Mouse (Mus musculus): ENCODE results near the gene Epb41. TPM values are rescaled to one million over a fixed set of nuclear protein-coding genes. Genes with fewer than 3 reads are reported as not detected.

Gene Epb41
- polyA plus RNA-seq, 3 experiments from 2014 or later: 28.0 to 33.5 (median 31.8) TPM

DNA sequence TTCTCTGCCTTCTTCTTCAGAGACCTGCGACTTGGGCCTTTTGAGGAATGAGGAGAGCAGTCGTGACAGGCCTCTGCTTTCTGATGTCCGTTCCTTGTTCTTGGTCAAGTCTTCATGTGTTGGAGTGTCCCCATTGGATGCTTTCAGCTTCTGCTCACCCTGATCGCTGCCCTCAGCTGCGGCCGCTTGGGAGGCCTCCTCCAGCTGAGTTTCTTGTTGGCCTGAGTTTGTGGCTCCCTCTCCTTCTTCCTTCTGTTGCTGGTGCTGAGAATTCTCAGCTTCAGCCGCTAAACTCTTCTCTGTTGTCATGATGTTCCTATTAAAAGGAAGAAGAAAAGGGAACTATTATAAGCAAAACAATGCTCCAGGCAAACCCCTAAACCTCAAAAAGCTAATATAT lies 68.0 kb downstream of the Epb41 start:
- no peak for ATAC-seq

- ATAC-seq: no peak
Observed at GRCm38 (mm10) chr4:131998641-131999040, 76.5 kb downstream of the Epb41 start.

- ATAC-seq: no peak
Observed at GRCm38 (mm10) chr4:131997476-131997875, 77.6 kb downstream of the Epb41 start.

- ATAC-seq: no peak
Observed at GRCm38 (mm10) chr4:131996985-131997384, 78.1 kb downstream of the Epb41 start.

DNA sequence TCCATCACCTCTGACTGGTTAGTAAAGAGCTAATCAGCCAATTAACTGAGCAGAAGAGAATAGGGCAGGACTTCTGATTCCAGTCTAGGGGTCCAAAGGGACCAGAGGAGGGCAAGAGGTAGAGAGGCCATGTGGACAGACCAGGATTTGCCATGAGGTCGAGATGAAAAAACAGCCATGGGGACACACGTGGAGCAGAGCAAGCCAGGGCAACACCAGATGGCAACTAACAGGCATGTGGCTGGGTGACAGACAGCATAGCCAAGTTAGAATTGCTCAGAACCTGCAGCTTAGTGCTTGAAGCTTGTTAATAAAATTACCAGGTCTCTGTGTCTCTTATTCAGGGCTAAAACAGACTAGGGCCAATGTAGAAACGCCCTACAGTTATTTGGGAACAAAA lies 81.3 kb downstream of the Epb41 start:
- ATAC-seq: no peak

DNA sequence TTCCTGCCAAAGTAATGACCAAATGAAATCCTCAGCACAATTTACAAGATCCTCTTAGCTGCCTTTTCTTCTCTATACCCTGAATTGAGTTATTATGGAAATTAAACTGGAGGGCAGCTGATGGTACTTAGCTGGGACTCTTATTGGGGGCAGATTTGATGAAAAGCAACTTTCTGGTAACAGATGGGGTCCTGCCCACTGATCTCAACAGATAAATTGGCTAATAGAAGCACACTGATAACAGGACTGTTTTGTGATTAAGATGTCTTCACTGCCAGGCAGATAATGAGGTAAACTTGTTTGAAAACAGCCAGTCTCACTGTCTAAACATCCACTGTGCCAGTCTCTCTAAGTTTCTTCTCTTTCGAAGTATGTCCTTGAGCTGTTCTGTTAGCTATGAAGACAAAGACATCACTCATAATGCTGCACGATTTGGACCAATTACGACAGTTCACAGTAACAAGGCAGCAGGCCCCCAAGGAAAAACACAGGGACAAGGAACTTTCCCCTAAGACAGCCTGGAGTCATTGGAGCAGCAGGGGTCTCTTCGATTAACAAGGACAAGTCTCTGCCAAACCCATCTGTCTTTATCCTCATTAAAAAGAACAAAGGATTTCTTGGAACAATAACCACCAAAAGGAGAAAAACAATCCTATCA lies 92.1 kb downstream of the Epb41 start:
- ATAC-seq: no peak

DNA sequence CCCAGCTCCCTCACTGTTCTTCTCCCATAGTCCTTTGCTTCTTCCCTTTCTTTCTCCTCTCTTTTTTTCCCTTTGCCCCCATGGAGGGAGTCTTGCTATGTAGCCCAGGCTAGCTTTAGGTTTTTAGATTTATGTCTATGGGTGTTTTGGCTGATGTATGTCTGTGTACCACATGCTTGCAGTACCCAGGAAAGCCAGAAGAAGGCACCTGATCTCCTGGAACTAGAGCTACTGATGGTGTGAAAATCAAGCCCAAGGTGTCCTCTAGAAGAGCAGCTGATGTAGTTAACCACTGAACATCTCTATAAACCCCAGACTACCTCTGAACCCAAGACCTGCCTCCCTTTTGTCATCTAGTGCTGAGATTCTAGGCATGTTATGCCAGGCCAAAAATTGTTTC lies 93.4 kb downstream of the Epb41 start:
- ATAC-seq: no peak

- ATAC-seq: peak; percentile 68
Observed at GRCm38 (mm10) chr4:131977201-131977600, 97.9 kb downstream of the Epb41 start.

DNA sequence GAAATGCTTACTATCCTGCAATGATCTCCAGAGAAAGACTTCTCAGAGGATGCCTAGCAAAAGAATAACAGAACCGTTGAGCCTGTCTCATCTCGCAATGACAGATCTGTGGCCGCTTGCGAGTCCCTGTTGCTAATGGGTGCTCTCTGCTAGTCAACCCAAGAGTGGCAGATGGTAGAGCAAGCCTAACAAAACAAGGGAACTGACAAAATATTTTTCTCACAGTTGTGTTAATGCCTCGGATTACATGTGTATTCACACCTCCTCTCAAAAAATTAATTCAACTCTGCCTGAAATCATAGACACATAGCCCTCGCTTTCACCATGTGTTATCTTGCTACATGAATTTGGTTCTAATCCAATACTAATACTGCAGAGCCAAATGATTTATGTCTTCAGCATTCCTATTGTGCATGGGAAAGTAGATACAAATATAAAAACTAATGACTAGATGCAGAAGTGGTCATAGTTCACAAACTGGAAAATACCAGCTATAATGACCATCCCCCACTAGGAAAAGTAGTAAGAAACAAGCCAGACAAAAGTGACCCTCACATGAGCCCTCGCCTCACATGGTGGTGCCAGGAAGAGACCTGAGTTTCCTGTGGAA lies 104.8 kb downstream of the Epb41 start:
- no peak for ATAC-seq

DNA sequence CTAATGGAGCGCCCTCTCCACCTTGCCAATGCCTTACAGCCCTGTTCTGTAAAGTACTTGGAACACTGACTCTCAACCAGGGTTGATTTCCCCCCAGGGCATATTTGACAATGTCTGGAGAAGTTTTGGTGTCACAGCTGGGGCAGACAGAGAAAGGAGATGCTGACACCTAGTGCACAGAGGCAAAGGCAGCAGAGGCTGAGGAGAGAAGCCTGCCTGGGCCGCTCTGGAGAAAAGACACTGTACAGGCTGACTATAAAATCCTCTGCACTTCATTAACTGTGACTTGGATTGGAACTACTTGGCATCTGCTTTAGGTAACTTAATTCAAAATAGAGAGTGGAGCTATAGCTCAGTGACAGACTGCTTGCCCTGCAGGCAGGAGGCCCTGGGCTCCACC lies 106.2 kb downstream of the Epb41 start:
- ATAC-seq: no peak

DNA sequence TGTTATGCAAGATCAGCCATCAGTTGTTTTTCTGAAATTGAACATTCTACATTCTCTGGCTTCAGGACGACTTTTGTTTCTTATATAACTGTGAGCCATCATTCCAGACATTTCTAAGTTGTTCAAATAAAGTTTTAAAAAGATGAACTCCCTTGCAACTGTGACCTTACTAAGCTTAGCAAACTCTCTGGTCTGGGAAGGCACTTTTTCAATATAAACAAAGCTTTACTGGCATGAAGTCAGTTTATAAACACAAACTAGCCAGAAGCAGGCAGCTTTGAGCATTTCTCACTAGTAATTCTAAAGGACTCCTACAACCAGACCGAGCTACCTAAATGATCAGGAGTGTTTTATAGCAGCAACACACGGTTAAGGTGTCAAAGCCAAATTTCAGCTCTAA lies 118.0 kb downstream of the Epb41 start:
- ATAC-seq: no peak

DNA sequence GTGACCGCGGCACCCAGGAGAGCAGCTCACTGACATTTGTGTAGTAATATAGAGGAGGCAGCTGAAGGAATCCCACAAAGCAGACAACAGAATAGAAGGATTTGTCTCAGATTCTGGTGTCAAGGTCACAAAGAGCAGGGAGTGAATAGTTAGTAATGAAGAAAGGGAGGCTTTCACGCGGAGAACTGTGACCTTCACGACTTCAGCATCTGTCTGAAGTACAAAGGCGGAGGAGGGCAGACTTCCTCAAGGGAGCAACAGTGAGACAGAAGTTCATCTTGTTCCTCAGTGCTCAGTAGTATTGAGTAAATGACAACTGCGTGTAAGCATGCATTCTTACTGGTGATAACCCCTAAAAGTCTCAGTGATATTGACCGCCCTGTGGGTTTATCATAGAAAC lies 124.5 kb downstream of the Epb41 start:
- ATAC-seq: no peak

DNA sequence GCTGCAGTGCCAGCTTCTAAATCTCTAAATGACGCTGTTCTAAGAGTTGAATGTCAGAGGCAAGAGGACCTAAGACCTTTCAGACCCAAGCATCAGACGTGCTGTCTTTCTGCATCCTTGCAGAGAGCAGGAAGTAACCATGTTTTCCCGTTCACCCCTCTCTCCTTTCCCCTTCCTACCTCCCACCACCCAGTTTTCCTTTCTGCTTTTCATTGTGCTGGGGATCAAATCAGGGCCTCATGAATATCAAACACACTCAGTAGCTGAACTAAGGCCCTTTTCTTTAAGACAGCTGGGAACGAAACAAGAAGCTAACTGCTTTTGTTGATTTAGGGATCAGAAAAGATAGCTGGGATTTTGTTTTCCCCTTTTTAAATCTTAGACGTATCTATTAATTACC lies 125.2 kb downstream of the Epb41 start:
- no peak for ATAC-seq

DNA sequence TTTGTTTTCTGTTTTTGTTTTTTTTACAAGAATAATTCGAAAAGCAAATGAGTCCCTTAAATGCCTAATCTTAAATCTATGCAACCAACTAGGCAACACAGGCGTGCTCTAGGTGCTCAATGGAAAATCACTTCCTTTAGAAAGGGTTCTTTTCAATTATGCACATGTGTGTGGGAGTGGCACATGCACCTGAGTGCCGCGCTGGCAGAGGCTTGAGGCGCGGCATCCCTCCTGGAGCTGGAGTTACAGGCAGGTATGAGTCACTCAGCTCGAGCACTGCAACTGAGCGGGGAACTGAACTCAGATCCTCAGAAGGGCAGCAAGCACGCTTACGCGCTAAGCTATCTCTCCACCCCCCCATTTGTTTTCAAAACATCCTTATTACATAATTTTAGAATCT lies 127.3 kb downstream of the Epb41 start:
- ATAC-seq: no peak

DNA sequence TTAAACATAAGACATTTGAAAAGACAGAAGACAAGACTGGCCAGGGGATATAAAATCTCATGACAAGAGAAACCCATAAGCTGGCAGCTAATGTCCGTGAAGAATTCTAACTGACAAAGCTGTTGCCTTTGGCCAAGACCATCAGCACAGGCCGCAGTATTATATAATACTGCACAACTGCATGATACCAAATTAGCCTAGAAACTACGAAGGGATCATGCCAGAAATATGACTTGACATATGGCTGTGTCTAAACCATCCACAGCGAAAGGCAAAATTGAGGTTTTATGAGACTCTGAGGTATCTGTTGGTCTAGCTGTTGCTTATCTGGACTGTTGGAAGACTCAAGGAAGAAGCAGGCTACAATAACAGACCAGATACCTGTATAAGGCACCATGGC lies 134.3 kb downstream of the Epb41 start:
- ATAC-seq: no peak

- no peak for ATAC-seq
Observed at GRCm38 (mm10) chr4:131939459-131939858, 135.7 kb downstream of the Epb41 start.

GRCm38 (mm10) chr4:131929146-131929545 lies 146.0 kb downstream of the Epb41 start:
- ATAC-seq: no peak

DNA sequence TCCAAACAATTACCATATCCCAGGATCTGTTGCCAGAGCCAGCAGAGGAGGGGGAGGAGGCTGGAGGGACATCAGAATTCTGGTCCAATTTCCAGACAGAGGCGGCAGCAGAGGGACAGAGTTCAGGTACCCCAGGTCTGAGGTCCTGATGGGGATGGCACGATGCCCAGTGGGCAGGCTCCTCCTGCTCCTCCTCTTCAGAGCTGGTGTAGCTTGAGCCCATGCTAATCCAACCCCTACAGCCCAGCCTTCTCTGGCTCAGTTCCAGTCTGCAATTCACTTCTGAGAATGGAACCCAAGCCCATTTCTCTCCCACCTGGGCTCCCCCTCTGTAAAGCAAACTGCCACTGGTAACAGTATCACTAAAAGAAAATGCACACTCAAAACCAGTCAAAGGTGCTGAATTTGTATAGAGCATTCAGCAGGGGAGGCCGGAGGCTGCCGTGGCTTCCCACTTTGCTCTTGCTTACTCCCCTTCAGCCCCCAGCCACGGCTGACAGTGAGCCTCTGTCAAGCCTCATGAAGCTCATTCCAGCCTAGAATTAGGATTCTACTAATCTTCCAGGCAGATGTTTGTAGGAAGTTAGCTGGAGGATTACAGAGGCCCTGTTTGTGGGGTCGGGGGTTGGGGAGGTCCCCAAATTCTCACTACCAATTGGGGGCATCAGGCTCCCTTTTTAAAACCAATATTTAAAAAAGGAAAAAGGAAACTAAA lies 150.9 kb downstream of the Epb41 start:
- ATAC-seq: no peak

DNA sequence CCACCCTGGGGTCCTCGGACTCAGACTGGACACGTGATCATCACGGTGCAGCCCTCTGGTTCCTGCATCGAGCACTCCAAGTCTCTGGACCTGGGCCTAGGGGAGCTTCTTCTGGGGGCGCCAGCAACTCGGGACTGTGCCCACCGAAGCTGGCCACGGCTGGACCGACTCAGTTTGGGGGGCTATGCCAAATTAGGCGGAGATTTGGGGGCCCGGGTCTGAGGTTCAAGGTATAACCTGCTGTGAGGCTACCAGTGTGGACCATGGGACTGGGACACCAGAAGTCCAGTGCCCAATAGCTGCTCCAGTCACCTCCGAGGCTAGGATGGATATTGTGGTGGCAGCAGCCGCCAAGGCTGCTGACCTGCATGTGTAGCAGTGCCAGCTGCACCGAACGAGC lies 152.7 kb downstream of the Epb41 start:
- no peak for ATAC-seq

DNA sequence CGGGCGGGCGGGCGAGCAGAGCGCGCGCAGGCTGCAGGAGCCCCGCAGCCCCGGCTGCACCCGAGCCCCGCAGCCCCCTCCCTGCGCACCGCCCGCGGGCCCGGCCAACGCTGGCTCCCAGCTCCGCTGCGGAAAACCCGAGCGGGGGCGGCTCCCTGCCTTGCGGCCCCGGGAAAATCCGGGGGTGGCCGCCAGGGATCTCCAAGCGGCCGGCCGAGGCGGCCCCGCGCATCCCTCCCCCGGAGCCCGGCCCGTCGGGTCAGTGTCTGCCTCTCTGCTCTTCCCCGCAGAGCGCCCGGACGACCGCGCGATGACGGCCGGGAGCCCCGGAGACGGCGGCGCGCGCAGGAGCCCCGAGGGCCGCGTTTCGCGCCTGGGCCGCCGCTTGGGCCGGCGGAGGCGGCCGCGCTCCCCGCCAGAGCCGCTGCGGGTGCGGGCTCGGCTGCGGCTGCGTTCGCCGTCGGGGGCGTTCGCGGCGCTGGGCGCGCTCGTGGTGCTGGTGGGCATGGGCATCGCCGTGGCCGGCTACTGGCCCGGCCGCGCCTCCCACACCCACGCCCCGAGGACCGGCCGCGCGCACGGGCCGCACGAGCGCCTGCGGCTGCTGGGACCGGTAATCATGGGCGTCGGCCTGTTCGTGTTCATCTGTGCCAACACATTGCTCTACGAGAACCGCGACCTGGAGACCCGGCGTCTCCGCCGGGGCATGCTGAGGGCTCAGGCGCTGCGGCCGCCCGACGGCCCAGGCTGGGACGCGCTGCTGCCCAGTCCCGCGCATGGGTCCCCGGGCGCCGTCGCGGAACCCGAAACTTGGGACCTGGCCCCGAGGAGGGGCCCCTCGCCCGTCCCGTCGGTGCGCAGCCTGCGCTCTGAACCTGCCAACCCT lies 153.4 kb downstream of the Epb41 start, which contains the start of gene Tmem200b:
Tmem200b (plus strand) TSS at position 311 of the 886 bp plus-strand sequence.
- ATAC-seq: no peak

GRCm38 (mm10) chr4:131920595-131921351 lies 154.3 kb downstream of the Epb41 start:
- ATAC-seq: no peak

GRCm38 (mm10) chr4:131920141-131920594 lies 155.0 kb downstream of the Epb41 start:
- ATAC-seq: peak; percentile 32

Measured in inflammation-experienced regulatory T-cells, adult 6 months (primary cell).